Mouse (Mus musculus): ENCODE results near the gene Eme2. TPM values are rescaled to one million over a fixed set of nuclear protein-coding genes. Genes with fewer than 3 reads are reported as not detected.

The Eme2 gene
- total RNA-seq, 2 experiments from 2014 or later: 47.5 to 51.1 TPM

DNA sequence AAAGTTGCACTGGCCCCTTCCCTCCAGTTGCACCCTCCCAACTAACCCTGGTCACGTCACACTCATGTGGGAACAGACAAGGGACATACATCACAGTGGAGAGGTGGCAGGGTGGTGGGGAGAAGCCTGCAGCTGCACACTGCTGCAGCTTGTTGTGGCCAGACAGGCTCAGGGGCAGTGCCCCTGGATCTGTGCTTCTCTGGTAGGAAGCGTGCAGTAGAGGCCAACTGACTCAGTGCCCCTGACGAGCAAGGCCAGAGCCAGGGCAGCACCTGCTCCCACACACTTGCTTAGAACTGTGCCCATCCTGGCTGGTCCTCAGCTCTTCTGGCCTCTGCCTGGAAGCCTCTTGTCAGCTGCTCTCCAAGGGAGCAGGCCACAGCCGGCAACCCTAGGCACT, 2.7 kb upstream of the Eme2 start:
- DNase-seq (ENCODE audit: low spot score in 2 of 2): no peak

DNA sequence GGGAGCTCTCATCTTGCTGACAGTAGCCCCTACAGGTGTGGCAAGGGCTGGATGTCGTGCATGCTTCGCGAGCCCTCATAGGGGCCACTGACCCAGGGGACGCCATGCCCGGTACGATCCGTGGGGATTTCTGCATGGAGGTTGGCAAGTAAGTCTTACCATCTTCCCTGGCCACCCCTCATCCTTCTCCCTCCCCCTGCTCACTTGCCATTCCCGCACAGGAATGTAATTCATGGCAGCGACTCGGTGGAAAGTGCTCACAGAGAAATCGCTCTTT, 2.0 kb upstream of the Eme2 start:
- no peak for DNase-seq (ENCODE audit: low spot score in 2 of 2)

DNA sequence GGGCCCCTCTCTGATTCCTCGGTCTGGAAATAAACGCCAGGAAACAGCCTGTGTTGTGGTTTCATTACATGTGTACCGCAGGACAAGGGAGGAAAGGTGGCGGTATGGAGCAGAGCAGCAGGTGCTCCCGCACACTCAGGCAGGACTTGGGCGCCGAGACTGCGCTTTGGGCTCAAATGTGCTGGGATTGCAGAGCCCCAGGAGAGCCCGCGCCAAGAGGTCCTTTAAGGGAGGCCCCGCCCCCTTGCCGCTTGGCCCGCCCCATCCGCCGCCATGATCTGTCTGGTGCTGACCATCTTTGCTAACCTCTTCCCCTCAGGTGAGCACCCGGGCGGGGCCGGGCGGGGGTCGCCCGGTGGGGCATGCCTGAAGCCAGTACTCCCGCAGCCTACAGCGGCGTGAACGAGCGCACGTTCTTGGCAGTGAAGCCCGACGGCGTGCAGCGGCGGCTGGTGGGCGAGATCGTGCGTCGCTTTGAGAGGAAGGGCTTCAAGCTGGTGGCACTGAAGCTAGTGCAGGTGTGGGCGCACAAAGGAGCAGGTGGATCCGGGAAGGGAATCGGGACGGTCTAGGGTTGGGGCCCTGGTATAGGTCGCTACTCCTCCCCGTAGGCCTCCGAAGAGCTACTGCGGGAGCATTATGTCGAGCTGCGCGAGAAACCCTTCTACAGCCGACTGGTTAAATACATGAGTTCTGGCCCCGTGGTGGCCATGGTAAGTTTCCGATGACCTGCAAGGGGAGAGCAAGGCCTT, 1.5 kb upstream of the Eme2 start, which contains the start of gene Nme3:
Nme3 (plus strand) TSS at position 260 of the 752 bp plus-strand sequence.
- peak; percentile 61 to 80 for DNase-seq (ENCODE audit: low spot score in 2 of 2)

DNA sequence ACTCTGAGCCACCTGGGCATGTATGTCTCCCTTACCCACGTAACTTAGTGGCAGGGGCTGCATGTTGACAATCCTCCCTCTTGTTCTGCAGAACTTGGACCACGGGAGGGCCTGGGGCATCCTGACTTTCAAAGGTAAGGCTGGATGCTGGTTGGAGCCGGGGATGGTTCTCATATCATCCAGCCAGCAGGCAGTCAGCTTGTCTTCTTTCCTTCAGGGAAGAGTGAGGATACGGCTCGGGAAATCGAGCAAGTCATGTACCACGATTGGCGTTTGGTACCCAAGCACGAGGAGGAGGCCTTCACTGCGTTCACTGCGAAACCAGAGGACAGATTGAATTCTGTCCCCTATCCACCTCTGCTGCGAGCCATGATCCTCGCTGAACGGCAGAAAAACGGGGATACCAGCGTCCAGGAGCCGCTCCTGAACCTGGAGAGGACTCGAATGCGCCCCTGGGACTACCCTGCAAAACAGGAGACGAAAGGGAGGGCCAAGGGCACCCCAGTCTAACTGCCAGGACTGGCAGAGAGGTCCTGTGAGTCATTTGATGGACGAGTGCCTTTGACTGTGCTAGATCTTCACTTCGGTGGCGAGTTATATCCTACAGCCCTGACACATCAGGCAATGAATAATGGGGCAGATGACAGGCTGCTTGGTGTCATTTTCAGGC, 819 bp upstream of the Eme2 start:
- no peak for DNase-seq (ENCODE audit: low spot score in 2 of 2)

DNA sequence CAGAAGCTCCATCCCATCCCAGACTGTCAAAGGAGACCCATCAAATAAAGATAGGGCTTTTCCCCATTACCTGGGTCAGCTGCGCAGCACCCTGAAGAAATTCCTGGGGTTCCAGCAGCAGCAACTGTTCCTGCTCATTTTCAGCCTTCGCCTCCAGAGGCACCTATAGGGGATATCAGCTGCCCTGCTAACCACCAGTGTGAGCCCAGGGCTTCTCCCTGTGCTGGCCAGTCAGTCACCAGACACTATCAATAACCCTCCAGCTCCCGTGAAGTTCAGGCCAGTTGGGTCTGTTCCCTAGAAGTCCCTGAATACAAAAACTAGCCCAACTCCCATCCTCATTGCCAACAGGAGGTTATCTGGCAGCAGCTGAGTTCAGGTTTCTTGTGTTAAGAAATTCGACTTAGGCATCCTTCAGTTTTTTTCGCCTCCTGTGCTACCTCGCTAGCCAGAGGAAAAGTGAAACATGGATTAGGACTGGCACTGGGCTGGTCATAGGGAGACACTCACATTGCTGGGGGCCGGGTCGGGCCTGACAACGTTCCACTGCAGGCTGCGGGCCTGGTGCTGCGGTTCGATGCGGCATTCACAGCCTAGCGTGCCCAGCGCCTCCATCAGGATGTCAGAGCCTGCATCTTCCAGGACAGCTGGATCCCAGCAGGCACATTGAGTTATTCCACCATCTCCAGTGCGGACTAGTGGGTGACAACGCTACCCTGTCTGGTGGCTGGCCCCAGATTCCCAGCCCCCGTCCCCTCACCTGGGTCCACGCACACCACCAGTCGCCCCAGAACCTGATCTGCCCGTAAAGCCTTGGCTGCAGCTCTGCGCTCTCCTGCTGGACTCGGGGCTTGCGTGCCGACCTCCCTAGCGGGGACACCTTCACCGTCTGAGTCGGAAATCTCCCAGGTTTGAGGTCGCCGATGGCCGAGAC, 559 bp downstream of the Eme2 start:
- no peak for DNase-seq (ENCODE audit: low spot score in 2 of 2)

DNA sequence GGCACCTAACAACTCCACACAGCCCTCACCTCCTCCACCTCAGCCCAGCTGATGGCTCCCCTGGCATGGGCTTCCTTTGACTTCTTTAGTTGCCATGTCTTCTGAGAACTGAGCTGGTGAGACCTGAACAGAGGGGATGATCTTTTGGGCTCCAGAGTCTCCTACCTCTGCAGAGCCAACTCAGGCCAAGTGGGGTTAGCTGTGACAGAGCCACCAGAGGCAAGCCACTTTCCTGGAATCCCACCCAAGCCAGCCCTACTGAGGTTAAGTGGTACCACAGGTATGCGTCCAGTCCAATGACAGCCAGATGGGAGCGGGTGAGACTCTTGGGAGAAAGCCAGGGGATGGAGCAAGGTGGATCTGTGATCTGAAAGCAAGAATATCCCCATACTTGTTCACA, 1.6 kb downstream of the Eme2 start:
- no peak for DNase-seq (ENCODE audit: low spot score in 2 of 2)

DNA sequence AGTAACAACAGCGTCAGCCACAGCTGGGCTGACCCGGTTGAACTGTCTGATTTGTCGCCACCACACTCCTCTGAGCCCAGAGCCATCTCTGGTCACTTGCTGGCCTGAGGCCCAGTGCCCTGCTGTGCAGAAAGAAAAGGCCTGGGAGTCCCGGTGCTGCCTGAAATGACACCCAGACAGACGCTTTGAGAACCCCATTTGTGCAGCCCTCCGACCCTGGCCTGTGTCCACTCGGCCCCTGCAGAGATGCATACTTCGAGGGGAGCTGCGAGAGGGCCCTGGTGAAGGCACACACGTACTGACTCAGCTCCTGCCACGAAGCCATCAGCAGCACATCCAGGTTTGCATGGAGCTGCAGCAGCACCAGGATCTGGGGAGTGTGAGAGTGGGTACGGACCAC, 2.1 kb downstream of the Eme2 start:
- DNase-seq (ENCODE audit: low spot score in 2 of 2): no peak

DNA sequence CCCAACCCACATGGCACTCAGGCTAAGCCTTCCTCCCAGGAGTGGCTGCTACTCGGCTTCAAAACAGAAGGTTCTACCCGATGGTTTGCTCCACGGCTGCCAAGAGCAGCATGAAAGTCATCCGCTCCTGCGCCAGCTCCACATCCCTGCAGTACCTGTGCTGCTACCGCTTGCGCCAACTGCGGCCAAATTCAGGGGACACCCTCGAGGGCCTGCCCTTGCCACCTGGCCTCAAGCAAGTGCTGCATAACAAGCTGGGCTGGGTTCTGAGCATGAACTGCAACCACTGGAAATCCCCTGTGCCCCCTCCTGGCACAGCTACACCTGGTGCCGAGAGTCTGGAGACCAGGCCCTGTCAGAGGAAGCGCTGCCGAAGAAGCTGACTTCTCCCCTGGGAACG, 3.6 kb downstream of the Eme2 start:
- no peak for DNase-seq (ENCODE audit: low spot score in 2 of 2)

DNA sequence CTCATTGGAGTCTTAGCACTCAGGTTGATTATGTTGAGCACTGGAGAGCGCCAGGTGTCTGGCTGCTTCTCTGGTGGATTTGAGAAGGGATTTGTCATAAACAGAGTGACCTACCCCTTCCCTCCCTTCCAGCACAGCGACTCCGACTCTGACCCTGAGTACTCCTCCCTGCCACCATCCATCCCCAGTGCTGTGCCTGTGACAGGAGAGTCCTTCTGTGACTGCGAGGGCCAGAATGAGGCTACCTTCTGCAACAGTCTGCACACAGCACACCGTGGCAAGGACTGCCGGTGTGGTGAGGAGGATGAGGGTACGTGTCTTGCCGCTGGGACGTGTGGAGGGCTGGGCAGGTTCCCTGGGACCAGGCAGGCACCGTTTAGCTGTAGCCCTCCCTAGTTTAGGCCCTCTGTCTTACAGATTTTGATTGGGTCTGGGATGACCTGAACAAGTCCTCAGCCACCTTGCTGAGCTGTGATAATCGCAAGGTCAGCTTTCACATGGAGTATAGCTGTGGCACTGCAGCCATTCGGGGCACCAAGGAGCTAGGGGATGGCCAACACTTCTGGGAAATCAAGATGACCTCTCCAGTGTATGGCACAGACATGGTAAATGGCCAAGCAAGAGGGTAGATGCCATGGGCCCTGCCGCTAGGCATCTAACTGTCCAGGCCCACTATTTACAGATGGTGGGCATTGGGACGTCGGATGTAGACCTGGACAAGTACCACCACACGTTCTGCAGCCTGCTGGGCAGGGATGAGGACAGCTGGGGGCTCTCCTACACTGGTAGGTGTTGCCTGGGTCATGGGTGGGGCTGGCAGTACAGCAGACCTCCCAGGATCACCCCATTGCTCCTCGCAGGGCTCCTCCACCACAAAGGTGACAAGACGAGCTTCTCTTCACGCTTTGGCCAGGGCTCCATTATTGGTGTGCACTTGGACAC, 4.5 kb downstream of the Eme2 start:
- no peak for DNase-seq (ENCODE audit: low spot score in 2 of 2)

DNA sequence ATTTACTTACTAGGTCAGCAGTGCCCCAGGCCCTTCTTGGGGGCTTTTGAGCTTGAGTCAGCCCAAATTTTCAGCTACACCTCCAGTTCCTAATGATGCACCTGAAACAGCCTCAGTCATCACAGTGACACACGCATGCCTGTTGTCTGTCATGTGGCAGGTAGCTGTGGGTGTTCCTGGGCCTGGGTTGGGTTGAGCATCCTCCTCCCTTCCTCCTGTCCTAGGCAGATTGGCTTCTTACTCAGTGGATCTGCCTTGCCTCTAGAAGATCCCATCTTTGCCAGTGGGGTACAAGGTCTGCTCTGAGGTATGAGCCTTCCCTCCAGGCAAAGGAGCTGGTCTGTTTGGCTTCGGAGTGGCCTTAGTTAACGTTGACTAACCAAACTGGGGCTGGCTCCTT, 6.0 kb downstream of the Eme2 start:
- DNase-seq (ENCODE audit: low spot score in 2 of 2): no peak

DNA sequence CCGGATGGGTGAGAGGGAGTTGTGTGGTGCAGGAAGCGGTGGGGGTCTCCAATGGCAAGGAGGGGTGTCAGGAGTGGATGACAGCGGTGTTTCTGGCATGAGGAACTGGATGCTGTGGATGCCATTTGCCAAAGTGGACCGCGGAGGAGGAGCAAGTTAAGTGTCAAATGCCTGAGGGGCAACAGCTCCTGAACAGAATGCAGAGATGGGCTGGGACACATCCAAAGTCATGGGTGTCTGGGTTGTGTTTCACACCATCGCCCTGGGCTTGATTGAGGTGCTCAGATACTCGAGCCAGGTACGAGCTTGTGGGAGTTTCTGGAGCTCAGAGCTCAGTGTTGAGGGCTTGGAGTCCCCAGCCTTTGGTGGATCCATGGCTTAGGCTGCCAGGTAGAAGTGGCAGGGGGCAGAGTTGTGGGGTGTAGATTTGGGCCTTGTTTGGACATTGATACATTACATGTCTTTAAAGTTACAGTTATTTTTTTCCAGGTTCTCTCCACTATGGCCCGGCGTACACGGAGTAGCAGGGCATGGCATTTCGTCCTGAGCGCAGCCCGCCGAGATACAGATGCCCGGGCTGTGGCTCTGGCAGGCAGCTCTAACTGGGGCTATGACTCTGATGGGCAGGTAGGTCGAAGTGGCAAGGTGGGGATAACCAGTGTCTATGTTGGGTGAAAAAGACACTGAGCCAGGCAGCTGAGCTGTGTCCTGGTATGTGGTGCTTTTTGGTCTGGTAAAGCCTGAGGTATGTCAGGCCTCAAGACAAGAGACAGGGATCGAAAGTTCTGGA, 7.4 kb downstream of the Eme2 start:
- DNase-seq (ENCODE audit: low spot score in 2 of 2): no peak

DNA sequence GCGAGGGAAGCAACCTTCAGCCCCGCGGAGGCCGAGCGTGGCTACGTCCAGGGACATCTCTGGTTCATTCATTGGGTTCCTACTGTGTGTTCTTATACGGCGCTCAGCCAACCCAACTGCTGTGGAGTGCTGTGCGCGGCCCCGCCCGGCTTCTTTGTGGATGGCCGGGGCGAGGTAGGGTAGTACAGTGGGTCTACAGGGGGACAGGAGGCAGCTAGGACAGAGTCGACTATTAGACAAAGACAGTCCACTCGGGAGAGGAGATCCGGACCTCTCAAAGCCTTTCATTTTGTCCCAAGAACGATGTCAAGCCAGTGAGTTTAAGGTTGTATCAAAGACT, 8.0 kb downstream of the Eme2 start:
- no peak for DNase-seq (ENCODE audit: low spot score in 2 of 2)

DNA sequence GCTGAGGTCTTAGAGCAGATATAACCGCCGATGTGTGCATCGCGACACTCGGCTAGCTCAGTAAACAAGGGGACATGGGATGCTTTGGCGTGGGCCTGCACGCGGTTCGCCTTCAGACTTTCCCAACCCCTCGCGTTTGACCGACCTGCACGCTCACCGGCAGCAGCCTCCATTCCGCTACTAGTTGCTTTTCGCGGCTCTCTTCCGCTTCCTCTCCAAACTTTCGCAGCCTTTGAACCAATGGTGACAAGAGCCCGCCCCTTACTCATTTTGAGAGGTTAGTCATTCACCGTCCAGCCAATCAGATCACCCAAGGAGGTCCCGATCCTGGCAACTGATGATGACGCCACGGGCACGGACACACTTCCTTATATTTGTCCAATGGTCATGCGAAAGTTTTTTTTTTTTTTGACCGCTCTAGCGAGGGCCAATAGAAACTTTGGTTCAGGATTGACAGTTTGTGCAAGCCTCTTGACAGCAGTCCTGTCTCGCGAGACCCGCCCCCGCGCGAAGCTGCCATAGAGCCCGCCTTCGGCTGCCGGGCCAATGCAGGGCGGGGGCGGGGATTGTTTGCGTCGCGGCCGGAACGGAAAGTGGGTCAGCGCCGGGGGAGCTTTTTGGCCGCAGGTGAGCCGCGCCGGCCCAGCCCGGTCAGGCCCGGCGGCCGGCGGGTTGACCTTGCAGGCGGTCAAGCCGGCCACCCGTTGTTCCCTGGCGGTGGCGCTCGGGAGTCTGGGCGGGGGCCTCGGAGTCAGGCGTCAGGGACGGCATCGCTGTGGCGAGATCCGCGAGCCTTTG, 8.6 kb downstream of the Eme2 start, which contains the start of the genes Nubp2 and Spsb3:
Nubp2 (minus strand) TSS at position 216 of the 798 bp plus-strand sequence.
Spsb3 (plus strand) TSS at position 510 of the 798 bp plus-strand sequence.
- DNase-seq (ENCODE audit: low spot score in 2 of 2): peak; percentile 97 to 98

DNA sequence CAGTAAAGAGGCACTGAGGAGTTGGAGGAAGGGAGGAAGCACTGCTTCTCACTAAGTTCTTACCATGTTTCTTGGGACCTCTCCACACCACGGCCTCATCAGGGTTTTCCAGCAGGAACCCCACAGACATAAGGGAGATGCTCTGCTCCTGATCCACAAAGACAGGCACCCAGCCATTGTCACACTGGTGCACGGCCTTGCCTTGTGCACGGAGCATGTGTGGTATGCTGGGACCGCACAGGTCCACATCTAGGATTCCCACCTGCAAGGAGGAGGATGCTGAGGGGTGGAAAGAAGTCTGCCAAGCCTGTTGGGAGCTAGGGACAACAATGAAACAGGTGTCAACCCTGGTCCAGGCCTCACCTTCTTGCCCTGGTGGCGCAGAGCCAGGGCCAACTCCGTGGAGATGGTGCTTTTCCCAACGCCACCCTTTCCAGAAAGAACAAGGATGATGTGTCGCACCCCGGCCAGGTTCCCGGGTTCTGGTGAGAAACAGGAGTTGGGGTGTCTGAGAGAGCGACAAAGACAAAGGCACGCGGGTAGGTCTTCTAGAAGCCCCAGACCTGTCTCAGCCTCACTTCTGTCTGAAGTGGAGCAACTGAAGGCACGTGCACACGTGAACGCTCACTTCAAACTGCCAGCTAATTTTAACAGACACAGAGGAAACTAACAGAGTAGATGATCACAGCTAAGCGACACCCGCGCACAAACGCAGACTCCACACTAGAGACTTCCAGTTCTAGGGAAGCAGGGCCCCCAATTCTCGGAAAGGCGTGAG, 9.3 kb downstream of the Eme2 start:
- DNase-seq (ENCODE audit: low spot score in 2 of 2): no peak

DNA sequence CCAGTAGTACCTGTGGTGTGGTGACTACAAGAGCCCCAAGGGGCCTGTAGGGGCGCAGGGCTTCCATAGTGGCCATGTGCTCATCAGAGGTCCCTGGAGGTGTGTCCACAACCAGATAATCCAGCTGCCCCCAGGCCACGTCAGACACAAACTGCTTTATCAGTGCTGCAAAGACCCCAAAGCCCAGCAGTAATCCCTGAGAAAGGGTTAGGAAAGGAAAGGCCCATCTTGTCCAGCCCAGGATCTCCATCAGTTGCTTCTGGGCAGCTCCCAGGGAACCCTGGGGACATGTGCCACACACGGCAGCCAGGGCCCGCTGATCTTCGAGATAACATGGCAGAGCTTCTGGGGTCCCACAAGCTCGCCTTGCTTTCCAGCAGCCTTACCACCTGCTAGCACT, 10.5 kb downstream of the Eme2 start:
- no peak for DNase-seq (ENCODE audit: low spot score in 2 of 2)

DNA sequence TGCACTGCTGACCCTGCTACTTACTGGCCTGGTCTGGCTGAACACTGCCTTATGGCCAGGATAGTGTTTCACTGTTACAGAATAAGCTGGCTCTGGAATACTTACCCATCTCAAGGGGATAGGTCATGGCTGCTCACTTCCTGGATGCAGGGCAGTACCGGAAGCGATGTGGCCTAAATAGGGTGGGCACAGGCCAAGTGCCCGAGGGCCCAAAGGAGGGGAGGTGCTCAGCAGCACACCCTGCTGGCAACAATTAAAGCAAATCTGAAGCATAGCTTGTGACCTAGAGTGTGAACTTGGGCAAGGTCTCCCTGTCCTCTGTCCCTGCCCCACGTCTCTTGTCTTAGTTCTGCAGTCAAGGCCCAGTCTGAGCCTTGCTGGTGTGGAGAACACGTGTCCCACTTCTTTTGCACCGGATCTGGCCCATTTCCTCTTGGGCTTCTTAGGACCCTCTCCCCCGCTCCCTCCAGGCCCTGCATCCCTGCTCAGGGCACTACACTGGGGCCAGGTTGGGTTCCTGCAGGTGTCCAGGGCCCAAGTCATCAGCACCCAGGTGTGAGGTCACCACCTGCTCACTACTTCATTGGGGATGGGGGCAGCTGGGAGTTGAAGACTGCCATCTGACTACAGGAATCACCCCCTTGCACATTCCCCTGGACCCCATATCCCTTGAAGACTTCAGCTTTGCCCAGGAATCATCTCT, 13.0 kb downstream of the Eme2 start:
- no peak for DNase-seq (ENCODE audit: low spot score in 2 of 2)

DNA sequence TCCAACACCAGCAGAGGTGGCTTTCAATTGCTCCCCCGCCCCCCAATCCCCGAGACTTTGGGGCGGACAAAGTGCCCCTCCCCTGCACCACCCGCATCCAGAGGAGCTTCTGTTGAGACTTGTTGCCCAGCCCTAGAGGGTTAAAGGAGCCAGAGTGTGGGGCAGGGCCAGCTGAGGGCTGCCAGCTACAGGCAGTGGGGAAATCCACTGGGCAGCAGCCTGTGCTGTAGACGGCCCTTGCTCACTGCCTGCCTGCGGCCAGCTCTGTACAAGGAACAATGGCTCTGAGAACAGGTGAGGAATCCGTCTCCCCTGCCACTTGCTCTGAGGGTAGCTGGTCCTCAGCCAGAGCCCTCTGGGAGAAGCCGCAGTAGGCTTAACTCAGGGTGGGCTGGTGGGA, 16.4 kb downstream of the Eme2 start:
- DNase-seq (ENCODE audit: low spot score in 2 of 2): no peak

DNA sequence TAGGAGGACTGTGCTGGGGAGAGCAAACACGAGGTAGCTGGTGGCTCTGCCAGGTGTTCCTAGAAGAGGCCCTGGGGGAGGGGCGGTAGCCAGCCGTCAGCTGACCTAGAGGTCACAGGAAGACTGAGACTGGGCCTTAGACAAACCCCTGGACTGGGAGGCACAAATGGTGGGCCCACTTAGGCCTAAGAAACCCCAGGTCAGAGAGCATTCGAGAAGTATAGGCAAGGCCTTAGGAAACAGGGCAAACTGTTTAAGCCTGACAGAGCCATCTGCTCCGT, 16.8 kb downstream of the Eme2 start:
- DNase-seq (ENCODE audit: low spot score in 2 of 2): no peak
